Mouse (Mus musculus) naive thymus-derived CD4-positive, alpha-beta T cell, adult 2 months (primary cell): ENCODE data around the gene Ssr2.
"Not testable (repeated sequence)": the region's sequence is repeated elsewhere in the genome, so short reads cannot be mapped to it uniquely, and the experiment has no call there.

Experiments
- DNase-seq: peaks from one replicate; pipeline ENCODE4 v3.0.0-alpha.2; 2011; ENCODE audit warnings: low read depth

The Ssr2 gene

DNA sequence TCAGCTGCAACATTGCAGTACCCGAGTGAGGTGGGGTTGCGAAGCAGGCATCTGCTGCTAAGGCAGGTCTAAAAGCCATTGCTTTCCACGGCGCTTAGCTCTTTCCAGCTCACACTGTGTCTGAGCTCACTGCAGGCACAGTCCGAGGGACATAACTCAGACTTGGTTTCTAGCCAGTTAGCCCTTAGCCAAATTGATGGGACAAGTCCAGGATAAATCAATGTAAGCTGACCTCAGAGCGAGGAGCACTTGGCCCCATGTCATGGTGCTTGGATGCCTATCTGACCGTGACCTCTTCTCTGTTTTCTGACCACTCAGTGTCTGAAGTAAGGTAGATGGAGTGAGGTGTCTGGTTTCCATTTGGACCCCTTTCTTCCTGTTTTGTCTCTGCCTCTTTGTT is 11.7 kb upstream of the Ssr2 start:
- DNase-seq = no peak

DNA sequence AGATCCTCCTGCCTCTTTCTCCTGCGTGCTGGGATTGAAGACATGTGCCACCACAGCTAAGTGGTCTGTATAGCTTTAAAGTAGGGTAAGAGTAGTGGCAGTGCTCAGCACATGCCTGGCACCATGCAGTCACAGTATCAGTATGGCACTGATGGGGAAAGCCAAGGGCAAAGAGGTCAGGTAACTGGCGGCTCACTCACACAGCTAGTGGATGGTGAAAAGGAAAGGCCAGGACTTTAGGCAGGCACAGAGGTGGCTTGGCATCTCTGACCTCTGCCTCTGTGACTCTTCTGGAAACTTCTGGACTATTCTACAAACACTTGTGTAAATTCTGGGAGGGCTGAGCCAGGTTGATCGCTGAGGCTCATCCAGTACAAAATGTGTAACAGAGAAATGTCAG is 9.6 kb upstream of the Ssr2 start:
- DNase-seq = no peak

DNA sequence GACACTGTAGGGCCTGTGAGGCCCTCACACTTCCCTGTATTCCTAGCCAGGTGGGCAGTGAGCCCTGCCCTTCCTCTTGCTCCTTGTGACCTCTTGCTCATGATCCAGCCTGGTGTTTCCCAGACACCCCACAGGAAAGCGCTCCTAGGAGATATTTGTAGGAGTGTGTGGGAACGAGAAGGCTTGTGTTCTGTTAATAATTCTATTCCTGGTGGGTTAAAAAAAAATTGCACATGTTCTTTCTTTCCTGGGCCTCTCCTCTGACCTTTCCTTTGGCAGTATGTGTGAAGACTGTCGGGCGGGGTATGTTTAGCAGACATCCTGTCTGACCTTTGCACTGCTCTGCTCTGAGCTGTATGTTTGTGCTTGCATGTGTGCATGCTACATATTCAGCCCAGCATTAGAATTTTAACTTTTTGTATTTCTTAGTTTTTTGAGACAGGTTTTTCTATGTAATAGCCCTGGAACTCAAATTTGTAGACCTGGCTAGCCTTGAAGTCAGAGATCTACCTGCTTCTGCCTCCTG is 9.1 kb upstream of the Ssr2 start:
- no peak for DNase-seq

DNA sequence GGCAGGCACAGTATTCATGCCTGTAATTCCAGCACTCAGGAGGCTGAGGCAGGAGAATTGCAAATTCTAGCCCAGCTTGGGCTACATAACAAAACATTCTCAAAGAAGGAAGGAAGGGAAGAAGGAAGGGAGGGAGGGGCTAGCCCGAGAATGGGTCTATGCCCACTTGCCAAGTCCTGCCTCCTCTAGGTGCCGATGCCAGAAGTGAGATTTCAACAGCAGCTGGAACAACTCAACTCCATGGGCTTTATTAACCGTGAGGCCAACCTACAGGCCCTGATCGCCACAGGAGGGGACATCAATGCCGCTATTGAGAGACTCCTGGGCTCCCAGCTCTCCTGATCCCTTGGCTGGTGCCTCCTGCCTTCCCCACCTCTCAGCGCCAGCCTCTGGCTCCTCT is 7.8 kb upstream of the Ssr2 start:
- DNase-seq = no peak

DNA sequence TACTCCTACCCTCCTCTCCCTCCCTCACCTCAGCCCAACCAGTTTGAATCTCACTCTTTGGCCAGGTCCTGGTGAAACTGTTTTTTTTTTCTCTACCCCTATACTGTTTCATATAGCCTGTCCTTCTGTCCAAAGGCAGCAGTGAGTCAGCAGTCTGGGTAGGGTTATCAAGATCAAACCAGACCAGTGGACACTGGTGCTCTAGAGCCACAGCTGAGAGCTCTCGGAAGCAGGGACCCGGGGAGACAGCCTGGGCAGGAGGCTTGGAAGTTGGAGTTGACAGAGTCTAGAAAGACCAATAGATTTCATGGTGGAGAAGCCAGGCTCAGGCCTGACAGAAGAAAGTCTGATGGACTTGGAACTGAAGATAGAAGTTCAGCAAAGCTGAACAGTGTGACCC is 7.1 kb upstream of the Ssr2 start:
- DNase-seq = no peak

DNA sequence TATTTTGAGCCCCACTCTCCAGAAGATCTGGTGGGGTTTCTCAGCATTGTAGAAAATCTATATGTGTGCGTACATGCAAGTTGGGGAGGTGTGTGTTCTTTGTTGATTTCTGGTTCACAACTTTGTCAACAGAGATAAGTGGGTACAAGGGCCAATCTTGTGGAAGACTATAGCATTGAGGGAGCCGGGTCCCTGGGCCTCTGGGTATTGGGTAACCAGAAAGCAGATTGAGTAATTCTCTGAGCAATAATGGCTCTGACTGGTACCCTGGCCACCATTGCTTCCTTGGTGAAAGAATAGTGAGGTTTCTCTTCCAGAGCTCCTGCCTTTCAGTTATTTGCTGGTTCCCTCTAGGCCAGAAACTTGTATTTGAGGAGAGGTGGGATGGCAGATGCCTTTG is 6.6 kb upstream of the Ssr2 start:
- DNase-seq = no peak

DNA sequence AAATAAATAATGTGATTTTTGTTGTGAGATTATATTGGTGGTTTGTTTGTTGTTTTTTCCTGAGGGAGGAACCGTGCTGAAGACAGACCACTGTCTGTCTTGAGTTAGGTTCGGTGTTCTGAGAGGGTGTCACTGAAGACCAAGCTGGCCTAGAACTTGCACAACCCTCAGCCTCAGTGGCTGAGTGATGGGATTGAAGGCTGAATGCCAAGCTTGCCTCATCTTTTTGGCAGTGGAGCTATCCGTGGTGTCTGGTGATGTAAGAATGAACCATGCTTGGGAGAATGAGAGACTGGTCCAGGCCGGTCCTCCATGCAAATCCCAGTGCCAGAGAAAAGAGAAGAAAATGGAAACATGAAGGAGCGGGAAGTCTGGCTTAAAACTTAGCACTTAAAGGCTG is 6.0 kb upstream of the Ssr2 start:
- no peak for DNase-seq

DNA sequence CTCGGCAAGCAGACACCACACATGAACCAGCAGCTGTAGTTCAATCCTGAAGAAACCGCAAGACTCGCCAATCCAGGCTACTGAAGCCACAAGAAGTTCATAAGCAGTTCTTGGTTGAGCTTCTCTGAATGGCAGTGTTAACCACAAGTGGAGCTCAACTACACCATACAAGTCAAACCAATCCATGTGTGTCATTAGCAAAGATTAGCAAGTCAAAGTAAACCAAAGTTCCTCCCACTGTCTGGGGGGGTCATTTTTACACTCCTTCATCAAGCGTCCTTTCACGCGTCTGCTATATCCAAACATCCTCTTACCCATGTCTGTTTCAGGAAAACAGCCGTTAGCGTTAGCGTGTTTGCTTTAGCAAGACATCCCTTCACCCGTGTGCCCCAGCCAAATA is 5.3 kb upstream of the Ssr2 start:
- no peak for DNase-seq

DNA sequence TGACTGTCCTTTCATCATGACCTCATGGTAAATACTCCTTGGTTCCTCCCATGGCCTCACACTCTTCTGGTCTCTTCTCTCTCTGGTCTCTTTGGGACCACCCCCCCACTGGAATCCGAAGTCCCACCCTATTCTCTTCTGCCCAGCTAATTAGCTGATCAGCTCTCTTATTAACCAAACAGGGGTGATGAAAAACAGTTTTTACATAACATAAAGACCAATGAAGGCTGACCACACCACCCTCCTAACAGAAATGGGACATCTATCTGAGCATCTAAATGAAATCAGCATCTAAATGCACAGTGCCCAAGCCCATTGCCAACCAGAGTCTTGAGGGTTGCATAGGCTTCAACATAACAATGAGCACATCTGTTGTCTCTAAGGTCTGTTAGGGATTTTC is 3.8 kb upstream of the Ssr2 start:
- DNase-seq = no peak

DNA sequence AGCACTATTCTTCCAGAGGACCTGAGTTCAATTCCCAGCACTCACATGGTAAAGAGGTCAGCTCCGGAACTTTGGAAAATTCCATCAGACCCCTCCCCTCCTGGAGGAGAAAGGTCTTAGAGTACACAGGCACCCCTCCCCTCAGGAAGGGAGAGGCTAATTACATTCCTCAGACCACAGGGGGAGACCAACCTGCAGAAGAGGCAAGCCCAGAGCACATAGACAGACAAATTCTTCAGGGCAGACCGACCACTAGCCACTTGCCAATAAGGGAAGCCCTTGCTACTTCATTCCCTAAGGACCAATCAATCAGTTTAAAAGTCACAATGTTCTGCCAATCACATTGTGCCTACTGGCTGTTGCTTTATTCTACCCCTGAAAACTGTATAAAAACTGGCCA is 2.8 kb upstream of the Ssr2 start:
- no peak for DNase-seq

DNA sequence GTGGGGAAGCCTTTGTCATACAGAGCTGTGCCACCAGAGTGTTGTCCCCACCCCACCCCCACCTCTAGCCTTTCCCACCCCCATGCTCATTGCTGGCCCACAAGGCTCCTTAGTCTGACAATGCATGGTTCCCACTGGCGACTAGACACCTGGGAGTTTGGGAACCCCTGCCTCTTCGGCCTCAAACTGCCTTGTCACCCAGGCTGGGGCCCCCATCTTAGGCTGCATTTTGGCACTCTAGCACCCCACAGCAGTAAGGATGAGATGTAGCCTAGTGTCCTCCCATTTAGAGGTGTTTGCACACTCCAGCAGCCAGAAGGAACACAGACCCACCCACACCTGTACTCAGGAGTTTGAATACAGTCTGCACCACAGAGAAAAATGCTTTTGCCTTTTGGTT is 1.9 kb upstream of the Ssr2 start:
- DNase-seq = no peak

DNA sequence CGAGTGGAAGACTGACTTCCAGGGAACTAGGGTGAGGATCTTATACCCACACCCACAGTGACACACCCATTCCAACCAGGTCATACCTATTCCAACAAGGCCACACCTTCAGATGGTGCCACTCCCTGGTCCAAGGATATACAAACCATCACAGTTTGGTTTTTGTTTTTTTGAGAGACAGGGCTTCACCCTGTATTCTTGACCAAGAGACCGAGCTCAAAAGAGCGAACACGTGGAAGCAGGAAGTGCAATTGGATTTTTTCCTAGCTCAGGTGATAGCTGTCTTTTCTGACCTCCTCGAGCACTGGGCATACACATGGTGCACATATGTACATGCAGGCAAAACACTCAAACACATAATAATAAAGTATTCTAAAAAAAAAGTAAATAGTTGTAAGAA is 2.2 kb downstream of the Ssr2 start:
- DNase-seq = not testable (repeated sequence)

DNA sequence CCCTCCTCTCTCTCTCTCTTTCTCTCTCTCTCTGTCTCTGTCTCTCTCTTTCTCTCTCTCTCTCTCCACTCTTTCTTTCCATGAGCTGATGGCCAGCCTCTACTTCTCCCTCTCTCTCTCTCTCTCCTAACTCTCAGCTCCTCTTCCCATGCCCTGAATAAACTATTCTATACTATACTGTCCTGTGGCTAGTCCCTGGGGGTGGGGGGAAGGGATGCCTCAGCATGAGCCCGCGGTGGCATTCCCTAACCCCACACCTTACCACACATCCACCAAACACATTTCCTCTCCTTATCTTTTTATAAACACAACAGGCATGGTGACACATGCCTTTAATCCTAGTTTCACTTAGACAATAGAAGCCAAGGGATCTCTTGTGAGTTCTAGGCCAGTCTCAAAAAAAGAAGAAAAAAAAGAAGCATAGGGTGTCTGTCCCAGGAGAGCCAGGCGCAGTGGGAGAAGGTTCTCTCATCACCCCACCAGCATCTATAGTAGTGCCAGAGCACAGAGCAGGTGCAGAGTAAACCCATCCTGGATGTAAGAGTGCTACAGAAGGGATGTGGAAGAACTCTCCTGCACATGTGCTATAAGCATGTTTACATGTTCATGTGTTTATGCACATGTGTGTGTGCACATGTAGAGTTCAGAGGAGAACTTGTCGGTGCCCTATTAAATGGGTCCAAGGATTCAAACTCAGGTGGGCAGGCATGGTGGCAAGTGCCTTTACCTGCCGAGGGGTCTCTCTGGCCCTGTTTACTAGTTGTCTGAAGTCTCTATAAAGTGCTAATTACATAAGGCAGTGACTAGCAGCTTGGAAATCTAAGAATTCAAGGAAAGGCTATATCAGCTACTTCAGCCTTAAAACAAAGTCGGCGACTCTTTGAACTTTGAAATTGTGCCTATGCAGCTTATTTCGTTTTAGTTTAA is 3.1 kb downstream of the Ssr2 start:
- no peak for DNase-seq

DNA sequence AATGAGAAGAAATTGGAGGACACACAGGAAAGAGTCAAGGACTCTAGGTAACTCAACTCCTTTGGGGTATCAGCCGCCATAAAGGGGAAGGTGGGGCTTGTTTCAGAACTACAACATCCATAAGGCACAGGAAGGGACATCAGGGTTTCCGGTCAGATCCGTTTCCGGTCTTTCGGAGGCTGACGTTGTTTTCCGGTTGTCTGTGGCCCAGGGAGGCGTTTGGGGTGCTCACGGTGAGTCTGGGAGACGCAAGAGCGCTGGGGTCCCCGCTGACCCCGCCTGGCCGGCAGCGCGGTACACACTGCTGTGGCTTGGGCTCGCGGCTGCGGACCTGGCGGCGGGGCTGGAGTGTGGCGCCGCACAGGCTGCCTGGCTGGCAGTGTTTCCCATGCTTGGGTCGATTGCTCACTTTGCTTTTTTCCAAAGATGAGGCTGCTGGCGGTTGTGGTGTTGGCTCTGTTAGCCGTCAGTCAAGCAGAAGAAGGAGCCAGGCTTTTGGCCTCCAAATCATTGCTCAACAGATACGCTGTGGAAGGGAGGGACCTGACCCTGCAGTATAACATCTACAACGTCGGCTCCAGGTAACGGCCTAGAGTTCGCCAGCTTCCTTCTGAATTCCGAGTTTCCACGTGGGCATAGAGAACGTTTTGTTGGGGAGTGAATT is 3.9 kb downstream of the Ssr2 start:
- peak; percentile 79 for DNase-seq

DNA sequence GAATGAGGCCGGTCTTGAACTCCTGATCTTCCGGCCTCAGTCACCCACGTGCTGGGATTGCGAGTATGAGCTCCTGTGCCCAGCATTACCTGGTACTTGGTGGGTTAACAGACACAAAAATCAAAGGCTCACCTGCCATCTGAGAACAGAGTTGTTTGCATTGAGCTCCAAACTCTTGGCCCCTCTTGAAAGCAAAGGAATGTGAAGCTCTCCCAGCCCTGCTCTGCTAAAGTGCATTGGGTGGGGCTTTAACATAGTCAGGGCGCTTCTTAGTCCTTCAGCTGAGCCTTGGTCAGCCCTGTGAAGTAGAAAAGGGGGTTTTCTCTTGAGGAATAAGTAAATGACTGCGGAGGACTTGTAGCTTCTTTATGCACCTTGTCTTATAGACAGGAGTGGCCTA is 10.1 kb downstream of the Ssr2 start:
- DNase-seq = no peak

DNA sequence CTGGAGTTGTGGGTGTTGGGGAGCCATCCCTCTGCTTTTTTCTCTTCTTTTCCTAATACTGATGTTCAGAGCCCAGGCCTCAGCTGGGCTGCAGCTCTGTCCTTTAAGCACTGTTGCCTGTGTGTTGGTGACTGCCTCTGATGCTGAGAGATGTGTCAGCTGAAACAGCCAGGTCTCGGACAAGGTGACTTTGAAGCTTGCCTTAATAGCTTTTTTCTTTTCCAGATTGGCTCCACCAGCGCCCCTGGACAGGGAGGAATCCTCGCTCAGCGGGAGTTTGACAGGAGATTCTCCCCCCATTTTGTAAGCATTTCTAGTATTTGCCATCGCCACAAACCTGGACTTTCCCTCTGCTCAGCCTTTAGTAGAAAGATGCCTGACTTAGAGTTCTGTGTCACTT is 11.0 kb downstream of the Ssr2 start:
- DNase-seq = no peak

DNA sequence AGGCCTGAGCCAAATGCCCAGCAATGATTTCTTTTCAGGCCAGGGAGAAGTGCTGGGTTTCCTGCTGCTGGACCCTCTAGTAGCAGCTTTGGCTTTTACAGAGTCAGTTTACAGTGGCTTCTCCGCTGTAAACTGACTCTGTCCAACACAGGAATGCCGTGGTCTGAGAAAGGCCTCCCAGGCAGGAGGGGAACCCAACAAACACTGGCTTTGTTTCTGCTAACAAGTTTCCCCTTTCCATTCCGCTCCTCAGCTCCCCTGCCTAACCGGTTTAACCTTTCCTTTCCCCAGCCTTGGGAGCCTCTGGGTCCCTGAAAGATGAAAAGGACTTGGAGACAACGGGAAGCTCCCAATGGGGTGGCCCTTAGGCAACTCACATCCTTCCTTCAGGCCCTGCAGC is 14.6 kb downstream of the Ssr2 start:
- DNase-seq = no peak

DNA sequence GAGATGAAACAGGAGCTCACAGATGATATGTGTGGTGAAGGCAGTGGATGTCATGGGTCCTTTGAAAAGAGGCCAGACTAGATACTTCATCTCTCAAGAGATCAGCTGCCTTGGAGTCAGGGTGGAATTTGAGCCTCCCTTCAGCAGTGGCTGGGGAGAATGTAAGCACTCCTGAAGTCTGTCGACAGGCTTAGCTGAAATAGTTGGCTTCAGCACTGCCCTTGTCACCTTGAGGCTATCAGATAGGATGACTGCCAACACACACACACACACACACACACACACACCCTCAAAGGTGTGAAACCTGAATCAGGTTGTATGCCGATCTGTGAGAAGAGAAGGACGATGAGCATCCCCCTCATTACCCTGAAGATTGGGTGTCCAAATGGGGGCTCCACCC is 15.4 kb downstream of the Ssr2 start:
- no peak for DNase-seq

DNA sequence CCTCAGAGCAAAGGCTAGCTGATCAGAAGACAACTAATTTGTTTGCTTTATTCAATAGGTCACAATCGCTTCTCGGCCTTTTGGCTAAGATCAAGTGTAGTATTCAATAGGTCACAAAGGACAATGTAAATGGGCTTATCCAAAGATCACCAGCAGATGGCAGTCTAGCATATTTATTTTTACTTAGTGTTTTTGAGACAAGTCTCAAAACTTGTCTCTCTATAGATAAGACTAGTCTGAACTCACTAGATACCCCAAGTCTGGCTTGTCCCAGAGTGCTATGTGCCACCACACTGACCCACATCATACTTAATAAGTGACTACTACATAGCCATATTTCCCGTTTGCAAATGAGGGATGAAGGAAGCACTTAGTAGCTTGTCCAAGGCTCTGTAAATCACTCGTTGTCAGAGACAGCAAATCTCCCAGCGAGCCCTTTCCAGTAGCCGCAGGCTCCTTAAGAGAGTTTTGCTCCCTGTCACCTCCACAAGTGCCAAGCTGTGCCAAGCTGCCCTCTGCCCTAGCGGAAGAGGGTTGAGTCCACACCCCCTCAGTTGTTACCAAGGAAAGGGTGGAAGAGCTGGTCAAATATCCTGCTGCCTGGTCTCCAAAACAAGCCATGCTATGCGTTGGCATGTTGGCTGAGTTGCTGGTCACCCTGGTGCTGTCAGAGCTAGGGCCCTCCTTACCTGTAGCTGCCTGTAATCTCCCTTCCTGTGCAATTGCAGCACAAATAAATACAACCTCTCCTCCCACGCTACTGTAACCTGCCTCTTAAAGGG is 16.5 kb downstream of the Ssr2 start:
- DNase-seq = peak; percentile 90

DNA sequence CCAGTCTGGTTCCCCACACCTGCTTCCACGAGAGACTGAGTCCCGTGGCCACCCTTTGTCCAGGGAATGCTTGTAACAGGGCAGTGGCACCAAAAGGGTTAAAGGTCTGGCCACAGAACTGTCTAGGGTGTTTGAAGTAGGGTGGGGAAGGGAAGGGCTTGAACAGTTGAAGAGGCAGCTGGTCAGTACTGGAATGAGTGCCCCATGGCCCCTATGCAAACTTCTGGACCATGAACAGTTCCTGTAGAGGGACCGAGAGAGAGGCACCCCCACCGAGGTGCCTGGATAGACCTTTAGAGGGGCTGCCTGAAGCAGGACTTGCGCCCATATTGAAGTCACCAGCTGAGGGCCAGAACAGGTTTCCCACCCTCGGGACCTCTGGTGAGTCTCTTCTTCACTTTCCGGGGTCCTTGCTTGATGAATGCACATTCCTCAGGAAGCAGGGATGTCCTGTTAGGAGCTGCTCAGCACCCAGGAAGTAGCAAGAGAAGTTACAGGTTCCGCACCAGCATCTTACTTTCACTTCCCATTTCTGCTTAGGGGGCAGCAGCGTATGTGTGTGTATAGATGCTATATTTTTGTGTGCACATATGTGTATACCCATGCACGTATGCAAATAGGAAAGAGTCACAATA is 17.4 kb downstream of the Ssr2 start:
- peak; percentile 61 for DNase-seq

DNA sequence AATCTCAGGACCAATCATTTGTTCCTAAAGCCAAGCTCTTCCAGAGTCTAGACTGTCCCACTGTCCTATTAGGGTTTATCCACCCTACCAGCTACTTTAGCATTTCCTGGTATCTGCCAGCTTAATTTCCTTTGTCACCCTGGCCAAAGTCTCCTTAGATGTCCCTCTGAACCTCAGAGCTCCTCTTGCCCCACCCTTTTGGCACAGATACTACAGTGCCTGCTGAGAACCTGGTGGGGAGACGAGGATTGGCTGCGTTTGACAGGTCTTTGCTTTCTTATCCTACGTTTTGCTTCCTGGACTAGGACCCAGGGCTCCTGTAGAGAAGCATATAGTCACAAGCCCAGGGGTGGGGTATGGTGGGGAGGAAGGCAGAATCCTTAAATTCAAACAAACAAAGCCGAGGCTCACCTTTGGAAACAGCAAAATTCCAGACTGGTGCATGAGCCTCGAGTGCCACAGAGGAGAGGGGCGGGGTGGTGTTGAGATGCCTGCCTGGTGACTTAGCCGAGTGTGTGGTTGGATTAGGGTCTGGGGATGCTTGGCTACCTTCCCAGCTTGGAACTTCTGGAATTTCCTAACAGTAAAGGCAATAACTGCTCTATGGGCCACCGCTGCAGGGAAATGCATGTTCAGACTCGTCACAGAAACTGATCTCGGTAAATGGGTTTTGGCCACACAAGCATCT is 18.4 kb downstream of the Ssr2 start:
- DNase-seq = no peak

DNA sequence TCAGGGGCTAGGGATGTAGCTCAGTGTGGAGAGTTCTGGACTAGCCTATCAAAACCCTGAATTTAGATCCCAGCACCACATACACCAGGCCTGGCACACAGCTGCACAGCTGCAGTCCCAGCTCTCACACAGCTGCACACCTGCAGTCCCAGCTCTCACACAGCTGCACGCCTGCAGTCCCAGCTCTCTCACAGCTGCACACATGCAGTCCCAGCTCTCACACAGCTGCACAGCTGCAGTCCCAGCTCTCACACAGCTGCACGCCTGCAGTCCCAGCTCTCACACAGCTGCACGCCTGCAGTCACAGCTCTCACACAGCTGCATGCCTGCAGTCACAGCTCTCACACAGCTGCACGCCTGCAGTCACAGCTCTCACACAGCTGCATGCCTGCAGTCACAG is 20.9 kb downstream of the Ssr2 start:
- not testable (repeated sequence) for DNase-seq
